Mouse (Mus musculus) ES-Bruce4 (cell line): Measurements from ENCODE around the gene Lrrc28. TPM values are rescaled to one million over a fixed set of nuclear protein-coding genes. Genes with fewer than 3 reads are reported as not detected.

Experiments
- H3K27ac ChIP-seq: 2 replicates; pipeline ENCODE4 v1.5.1; 2012; ENCODE audit warnings: low read length, inconsistent platforms; ENCODE audit not compliant: insufficient read depth
- H3K27me3 ChIP-seq: 2 replicates; pipeline ENCODE4 v1.6.1; 2012; ENCODE audit warnings: mild to moderate bottlenecking, low read length, inconsistent platforms; ENCODE audit not compliant: control insufficient read depth, poor library complexity, insufficient read depth, severe bottlenecking
- H3K36me3 ChIP-seq: 2 replicates; pipeline ENCODE4 v1.6.1; 2012; ENCODE audit warnings: inconsistent platforms, mild to moderate bottlenecking, low read length, moderate library complexity; ENCODE audit not compliant: control insufficient read depth, poor library complexity, insufficient read depth, severe bottlenecking
- H3K4me1 ChIP-seq: one replicate; pipeline ENCODE4 v1.8.1; 2011; ENCODE audit warnings: low read length; ENCODE audit not compliant: control insufficient read depth, insufficient read depth
- H3K4me3 ChIP-seq: 2 replicates; pipeline ENCODE4 v1.5.1; 2011; ENCODE audit warnings: low read depth, mild to moderate bottlenecking, low read length
- H3K9ac ChIP-seq: 2 replicates; pipeline ENCODE4 v1.6.1; 2012; ENCODE audit warnings: low read depth, mild to moderate bottlenecking, inconsistent platforms; ENCODE audit not compliant: poor library complexity, severe bottlenecking
- H3K9me3 ChIP-seq: replicated peaks from 2 replicates; pipeline ENCODE4 v1.6.1; 2012; ENCODE audit warnings: mild to moderate bottlenecking, low read length, inconsistent platforms; ENCODE audit not compliant: control insufficient read depth, poor library complexity, insufficient read depth, severe bottlenecking
- CTCF ChIP-seq: IDR thresholded peaks from one replicate; pipeline ENCODE4 v1.8.1; 2011; ENCODE audit warnings: low read depth, low read length
- EP300 ChIP-seq: IDR thresholded peaks from 2 replicates; pipeline ENCODE4 v1.6.1; 2011; ENCODE audit warnings: low read depth, low read length; ENCODE audit not compliant: insufficient read depth
- POLR2A ChIP-seq: IDR thresholded peaks from one replicate; pipeline ENCODE4 v1.8.1; 2011; ENCODE audit warnings: low read length; ENCODE audit not compliant: insufficient read depth
- polyA plus RNA-seq: library from polyadenylated mRNA; stranded (reverse); fragments of >200 nt; gene quantifications from 2 replicates; pipeline ENCODE4 v1.2.4, GENCODE M21; 2011; ENCODE audit warnings: low read depth; ENCODE audit not compliant: missing spikeins, insufficient read depth, insufficient read length

The Lrrc28 gene
- polyA plus RNA-seq, 1 experiment = 34.5 TPM

DNA sequence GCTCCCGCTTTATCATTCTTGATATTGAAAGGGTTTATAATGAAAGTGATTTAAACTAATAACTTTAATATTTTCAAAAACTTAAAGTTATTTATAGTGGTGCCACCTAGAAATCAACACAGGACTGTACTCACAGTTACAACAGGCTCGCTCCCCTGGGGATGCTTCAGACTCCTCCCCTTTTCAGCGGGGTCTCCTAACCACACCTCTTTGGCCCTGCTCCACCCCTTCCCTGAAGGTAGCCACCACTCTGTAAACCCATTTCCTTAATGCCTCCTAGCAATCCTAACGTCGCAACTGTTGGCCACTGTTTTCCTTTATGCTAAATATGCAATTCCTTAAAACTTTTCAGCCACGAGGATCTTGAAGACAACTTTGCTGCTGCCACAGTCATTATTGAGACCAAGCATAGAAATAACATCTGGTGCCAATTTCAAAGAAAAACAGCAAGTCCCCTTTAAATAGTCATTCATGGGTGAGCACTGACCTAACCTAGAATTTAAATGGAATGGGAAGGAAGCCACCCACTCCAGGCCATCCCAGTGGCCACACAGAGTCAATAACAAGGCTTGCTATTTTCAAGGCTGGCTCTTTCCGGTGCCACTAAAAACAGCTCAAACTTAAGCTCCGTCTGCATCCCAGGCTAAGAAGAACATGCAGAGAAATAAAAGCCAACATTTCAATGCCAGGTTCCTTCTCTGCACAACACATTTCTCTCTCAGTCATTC is 78.4 kb downstream of the Lrrc28 start:
- Histone ChIP-seq H3K36me3 (no peaks in the 10 kb centered on the region), H3K27me3 (no peaks in the 10 kb centered on the region), H3K9me3 (no peaks in the 10 kb centered on the region), H3K4me1 (no peaks in the 10 kb centered on the region), H3K9ac (no peak overlapping the region), H3K27ac (no peak overlapping the region), H3K4me3 (no peak overlapping the region)
- no peak for TF ChIP-seq CTCF
- TF ChIP-seq POLR2A = no peak
- no peak for TF ChIP-seq EP300

DNA sequence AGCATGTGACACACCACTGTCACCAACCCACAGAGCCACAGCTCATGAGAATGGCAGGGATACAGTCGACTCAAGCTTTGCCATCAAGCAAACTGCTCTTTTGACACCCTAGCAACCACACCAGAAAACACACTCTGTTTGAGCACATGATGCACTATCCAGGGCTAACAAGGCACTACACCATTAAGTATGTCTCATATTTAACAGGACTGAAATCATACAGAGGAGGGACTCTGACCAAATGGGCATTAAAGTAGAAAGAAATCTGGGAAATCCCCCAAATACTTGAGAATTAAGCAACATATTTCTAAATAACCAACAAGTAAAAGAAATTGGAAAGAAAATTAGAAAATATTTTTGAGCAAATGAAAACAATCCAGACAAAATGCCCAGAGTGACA is 79.9 kb downstream of the Lrrc28 start:
- no peaks in the 10 kb centered on the region for H3K36me3 ChIP-seq
- H3K4me1 ChIP-seq = no peaks in the 10 kb centered on the region
- no peaks in the 10 kb centered on the region for H3K9me3 ChIP-seq
- no peak overlapping the region for H3K27ac ChIP-seq
- H3K9ac ChIP-seq = no peak overlapping the region
- no peaks in the 10 kb centered on the region for H3K27me3 ChIP-seq
- no peak for TF ChIP-seq POLR2A
- no peak for TF ChIP-seq EP300
- TF ChIP-seq CTCF = no peak
- H3K4me3 ChIP-seq = no peak overlapping the region

DNA sequence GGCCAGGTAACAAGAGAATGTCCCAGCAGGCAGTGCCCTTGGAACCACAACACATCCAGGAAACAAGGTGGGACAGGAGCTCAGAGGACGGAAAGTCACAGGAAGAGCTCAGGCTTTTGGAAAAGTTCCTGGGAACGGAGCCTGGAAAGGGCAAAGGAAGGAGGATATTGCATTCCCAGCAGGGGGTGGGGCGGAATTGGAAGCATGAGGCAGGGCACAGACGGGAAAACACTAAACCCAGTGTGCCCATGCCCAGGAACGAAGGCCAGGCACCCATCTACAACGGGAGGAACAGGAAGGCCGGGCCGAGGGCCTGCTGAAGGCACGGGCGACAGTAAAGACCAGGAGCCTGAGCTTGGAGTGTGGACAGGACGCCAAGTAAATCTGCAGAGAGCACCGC is 82.9 kb downstream of the Lrrc28 start:
- TF ChIP-seq EP300 = no peak
- no peak for TF ChIP-seq POLR2A
- no peak for TF ChIP-seq CTCF
- no peak overlapping the region for H3K9ac ChIP-seq
- no peaks in the 10 kb centered on the region for H3K27me3 ChIP-seq
- no peaks in the 10 kb centered on the region for H3K4me1 ChIP-seq
- H3K36me3 ChIP-seq = no peaks in the 10 kb centered on the region
- no peak overlapping the region for H3K4me3 ChIP-seq
- H3K9me3 ChIP-seq = no peaks in the 10 kb centered on the region
- no peak overlapping the region for H3K27ac ChIP-seq

DNA sequence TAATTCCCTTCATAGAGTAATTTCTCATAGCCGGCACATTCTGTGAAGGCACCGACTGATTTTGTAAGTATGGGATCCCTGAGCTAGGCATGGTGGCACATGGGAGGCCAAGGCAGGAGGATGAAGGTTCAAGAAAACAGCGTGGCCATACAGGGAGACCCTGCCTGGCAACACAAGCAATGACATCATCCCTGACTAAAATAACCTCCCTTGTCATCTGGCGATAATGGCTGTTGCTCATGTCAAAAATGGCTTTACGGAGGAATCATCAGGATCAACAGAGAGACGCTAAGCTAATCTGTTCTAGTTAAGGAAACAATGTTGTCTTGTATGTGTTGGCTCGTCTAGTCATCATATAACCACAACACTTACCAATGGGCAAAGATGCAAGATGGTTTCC is 85.6 kb downstream of the Lrrc28 start:
- no peaks in the 10 kb centered on the region for H3K36me3 ChIP-seq
- H3K27me3 ChIP-seq = no peaks in the 10 kb centered on the region
- H3K27ac ChIP-seq = no peak overlapping the region
- TF ChIP-seq CTCF (no peak), POLR2A (no peak), EP300 (no peak)
- no peaks in the 10 kb centered on the region for H3K9me3 ChIP-seq
- H3K9ac ChIP-seq = no peak overlapping the region
- H3K4me1 ChIP-seq = no peaks in the 10 kb centered on the region
- no peak overlapping the region for H3K4me3 ChIP-seq

DNA sequence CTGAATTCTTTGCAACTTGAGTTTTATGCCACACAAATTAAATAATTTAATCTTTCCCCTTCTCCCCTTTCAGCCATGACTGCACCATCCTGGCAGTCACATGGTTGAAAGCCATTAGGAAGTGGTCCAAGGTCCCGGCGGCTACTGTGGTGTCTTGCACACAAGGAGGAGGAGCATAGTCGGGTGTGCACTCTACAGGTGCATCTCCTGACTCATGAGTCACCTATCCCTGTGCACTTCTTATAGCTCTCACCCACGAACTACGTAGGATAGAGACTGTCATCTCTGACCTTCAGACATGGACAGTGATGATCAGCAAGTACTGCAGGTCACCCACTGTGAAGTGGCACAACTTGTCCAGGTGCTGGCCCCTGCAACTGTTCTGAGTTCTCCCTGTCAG is 86.8 kb downstream of the Lrrc28 start:
- H3K9me3 ChIP-seq = no peaks in the 10 kb centered on the region
- no peak for TF ChIP-seq POLR2A
- no peak for TF ChIP-seq CTCF
- TF ChIP-seq EP300 = no peak
- no peaks in the 10 kb centered on the region for H3K36me3 ChIP-seq
- no peak overlapping the region for H3K4me3 ChIP-seq
- H3K27ac ChIP-seq = no peak overlapping the region
- no peaks in the 10 kb centered on the region for H3K27me3 ChIP-seq
- no peaks in the 10 kb centered on the region for H3K4me1 ChIP-seq
- H3K9ac ChIP-seq = no peak overlapping the region

DNA sequence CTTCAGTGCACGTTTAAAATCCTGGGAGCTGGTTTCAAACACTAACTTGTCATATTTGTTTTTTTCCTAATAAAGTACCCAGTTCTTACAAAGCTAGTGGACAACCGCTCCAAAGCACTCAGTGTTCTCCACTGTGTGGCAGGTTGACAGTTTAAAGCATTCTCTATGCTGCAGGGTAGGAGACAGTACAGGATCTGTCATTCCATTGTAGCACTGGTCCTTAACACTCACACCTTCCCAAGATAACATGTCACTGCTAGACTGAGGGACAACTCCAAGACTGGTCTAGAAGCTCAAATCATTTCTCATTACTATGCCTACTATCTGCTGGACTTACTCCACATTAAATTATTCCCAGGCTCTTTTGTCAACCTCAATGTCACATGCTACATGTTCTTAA is 90.2 kb downstream of the Lrrc28 start:
- Histone ChIP-seq H3K9me3 (no peaks in the 10 kb centered on the region), H3K36me3 (no peaks in the 10 kb centered on the region), H3K27ac (no peak overlapping the region), H3K4me3 (no peak overlapping the region), H3K4me1 (no peaks in the 10 kb centered on the region), H3K27me3 (no peaks in the 10 kb centered on the region), H3K9ac (no peak overlapping the region)
- TF ChIP-seq EP300 = no peak
- no peak for TF ChIP-seq CTCF
- TF ChIP-seq POLR2A = no peak
